Mouse (Mus musculus) kidney, adult 2 months (tissue): Measurements from ENCODE around the gene Ltbp1. TPM values are rescaled to one million over a fixed set of nuclear protein-coding genes. Genes with fewer than 3 reads are reported as not detected.

Source experiments
- DNase-seq: peaks from one replicate; pipeline ENCODE4 v3.0.0; 2021
- H3K27ac ChIP-seq: fragments of 200-500 bp; 2 replicates; pipeline ENCODE4 v1.5.1; 2012; ENCODE audit warnings: low read depth, low read length, control low read depth, inconsistent platforms; ENCODE audit not compliant: insufficient read depth
- H3K27me3 ChIP-seq: fragments of 200-500 bp; replicated peaks from 2 replicates; pipeline ENCODE4 v1.6.1; 2012; ENCODE audit warnings: mild to moderate bottlenecking, moderate library complexity, low read length, inconsistent platforms; ENCODE audit not compliant: control insufficient read depth, insufficient read depth
- H3K36me3 ChIP-seq: fragments of 200-500 bp; 2 replicates; pipeline ENCODE4 v1.6.1; 2012; ENCODE audit warnings: mild to moderate bottlenecking, moderate library complexity, low read length, inconsistent platforms; ENCODE audit not compliant: control insufficient read depth, insufficient read depth
- H3K4me1 ChIP-seq: fragments of 200-500 bp; 2 replicates; pipeline ENCODE4 v1.6.1; 2011; ENCODE audit warnings: low read length; ENCODE audit not compliant: control insufficient read depth, insufficient read depth
- H3K4me3 ChIP-seq: fragments of 200-500 bp; 2 replicates; pipeline ENCODE4 v1.5.1; 2011; ENCODE audit warnings: mild to moderate bottlenecking, low read depth, low read length, control low read depth; ENCODE audit not compliant: insufficient read depth
- CTCF ChIP-seq: fragments of 200-500 bp; conservative IDR thresholded peaks from 2 replicates; pipeline ENCODE4 v1.5.1; 2011; ENCODE audit warnings: low read depth, mild to moderate bottlenecking, control low read depth, low read length, moderate library complexity, mixed read lengths; ENCODE audit not compliant: insufficient read depth, insufficient read length
- POLR2A ChIP-seq: fragments of 200-500 bp; IDR thresholded peaks from one replicate; pipeline ENCODE4 v1.6.1; 2011; ENCODE audit warnings: low read depth, low read length, control low read depth
- WGBS: fragments of 180-500 bp; shearing (Covaris S2); methylation state at CpG from one replicate; pipeline ENCODE4 v1.1.7; 2018; 5-methylcytosine and 5-hydroxymethylcytosine counted together
- polyA plus RNA-seq: library from polyadenylated mRNA; depleted of rRNA; stranded (reverse); fragments of >200 nt; gene quantifications from 2 replicates; pipeline ENCODE4 v1.2.3, GENCODE M21; 2012

Ltbp1 gene
- polyA plus RNA-seq, 1 experiment = 10.2 TPM

DNA sequence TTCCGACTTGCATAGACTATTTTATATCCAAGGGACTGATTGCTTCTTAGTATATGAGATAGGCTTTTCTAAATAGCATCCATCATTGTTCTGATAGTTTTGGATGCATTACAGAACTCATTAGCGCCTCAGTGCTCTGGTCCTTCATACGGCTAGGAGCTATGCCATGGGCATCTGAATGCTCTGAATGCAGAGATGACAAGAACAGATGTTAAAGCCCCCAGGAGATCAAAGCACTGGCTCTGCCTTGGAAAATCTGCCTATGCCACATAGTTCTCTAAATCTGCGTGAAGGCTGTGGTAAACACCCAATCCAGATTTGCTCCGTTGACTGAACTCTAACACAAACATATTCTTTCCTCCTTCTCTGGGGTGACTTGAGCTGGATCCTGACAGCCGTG lies 30.2 kb upstream of the Ltbp1 start:
- Histone ChIP-seq H3K4me3 (no peak overlapping the region), H3K27me3 (no peaks in the 10 kb centered on the region), H3K4me1 (no peaks in the 10 kb centered on the region), H3K27ac (no peak overlapping the region), H3K36me3 (no peaks in the 10 kb centered on the region)
- WGBS = 73% methylated on average over 6 of the region's 6 CpGs
- no peak for TF ChIP-seq CTCF
- no peak for TF ChIP-seq POLR2A
- DNase-seq = no peak

DNA sequence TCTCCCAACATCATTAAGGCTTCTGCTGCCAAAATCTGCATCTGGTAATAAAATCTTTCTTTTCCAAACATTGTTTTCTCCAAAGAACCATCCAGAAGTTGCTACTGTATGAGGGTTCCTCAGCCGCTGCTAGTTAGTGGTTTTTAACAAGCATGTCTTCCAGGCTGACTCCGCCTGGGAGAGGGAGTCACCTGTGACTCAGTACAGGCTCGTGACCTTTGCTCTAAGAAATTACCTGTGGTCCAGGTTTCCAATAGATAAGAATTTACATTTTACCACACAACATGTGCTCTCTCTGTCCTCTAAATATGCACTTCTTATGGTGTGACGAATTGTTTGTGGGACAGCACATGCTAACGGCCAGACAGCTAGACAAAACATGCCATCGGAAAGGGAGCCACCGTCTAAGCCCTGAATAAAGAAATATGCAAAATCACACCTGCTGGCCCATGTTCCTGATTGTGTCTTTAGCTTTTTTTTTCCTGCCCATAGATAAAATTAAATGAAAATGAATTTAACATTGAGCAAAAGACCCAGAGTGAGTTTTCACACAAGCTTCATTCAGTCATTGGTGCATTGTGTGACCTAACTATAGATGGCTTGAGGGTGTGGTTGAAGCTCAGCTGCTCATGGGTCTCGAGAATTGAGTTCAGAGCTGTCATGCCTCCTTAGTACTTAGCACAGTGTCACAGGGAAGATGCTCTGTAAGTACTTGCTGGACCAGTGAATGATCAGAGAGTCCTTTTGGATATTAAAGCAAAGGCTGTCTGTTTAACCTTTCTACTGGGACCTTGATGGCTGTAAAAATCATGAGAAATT lies 29.0 kb upstream of the Ltbp1 start:
- Histone ChIP-seq H3K36me3 (no peaks in the 10 kb centered on the region), H3K4me3 (no peak overlapping the region), H3K4me1 (no peaks in the 10 kb centered on the region), H3K27ac (no peak overlapping the region), H3K27me3 (no peaks in the 10 kb centered on the region)
- WGBS = 79% methylated on average over 8 of the region's 8 CpGs
- TF ChIP-seq POLR2A (no peak), CTCF (no peak)
- DNase-seq = no peak

- H3K27me3 ChIP-seq = no peaks in the 10 kb centered on the region
- H3K4me1 ChIP-seq = no peaks in the 10 kb centered on the region
- no peak overlapping the region for H3K27ac ChIP-seq
- TF ChIP-seq CTCF = no peak
- no peak for DNase-seq
- no peaks in the 10 kb centered on the region for H3K36me3 ChIP-seq
- 45% methylated on average over 8 of the region's 8 CpGs for WGBS
- H3K4me3 ChIP-seq = no peak overlapping the region
Measured at GRCm38 (mm10) chr17:74979767-74980166, 25.6 kb upstream of the Ltbp1 start.

DNA sequence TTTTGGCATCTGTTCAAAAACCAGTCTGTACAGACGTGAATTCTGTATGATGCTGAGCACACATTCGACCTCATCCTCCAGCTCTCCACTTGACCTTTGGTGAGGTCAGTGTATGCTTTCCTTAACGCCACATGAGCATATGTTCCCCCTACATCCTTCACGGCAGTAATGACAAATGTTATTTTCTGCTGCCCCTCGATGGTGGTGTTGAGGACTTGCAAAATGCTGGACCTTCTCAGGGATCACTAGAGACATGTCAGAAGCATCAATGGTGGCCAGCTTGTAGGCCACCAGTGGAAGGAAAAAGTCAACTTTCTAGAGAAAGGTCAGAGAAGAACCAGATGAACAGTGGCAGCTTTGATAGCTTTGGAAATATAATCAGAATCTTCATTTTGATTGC lies 23.7 kb upstream of the Ltbp1 start:
- Histone ChIP-seq H3K27ac (no peak overlapping the region), H3K36me3 (no peaks in the 10 kb centered on the region), H3K4me1 (no peaks in the 10 kb centered on the region), H3K27me3 (no peaks in the 10 kb centered on the region), H3K4me3 (no peak overlapping the region)
- TF ChIP-seq POLR2A (no peak), CTCF (no peak)
- DNase-seq = no peak
- 77% methylated on average over 5 of the region's 5 CpGs for WGBS

DNA sequence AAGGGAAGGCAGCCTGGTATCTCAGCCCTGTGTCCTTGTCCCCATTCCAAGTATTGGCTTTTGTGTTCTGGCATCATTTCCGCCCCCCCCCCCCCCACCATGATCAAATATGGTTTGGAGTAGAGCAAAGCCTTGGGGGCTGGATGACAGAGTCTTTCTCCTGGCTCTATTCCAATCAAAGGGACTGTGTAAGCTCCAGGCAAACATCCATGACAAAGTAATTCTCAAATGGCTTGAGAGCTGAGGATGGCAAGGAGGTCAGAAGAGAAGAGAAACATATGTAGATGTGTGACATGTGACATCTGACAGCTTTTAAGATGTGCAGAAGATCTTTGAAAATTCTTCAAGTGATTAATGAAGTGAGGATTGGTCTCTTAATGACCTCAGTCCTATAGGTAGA lies 22.5 kb upstream of the Ltbp1 start:
- no peak overlapping the region for H3K27ac ChIP-seq
- H3K4me3 ChIP-seq = no peak overlapping the region
- no peaks in the 10 kb centered on the region for H3K27me3 ChIP-seq
- no peaks in the 10 kb centered on the region for H3K4me1 ChIP-seq
- TF ChIP-seq POLR2A (no peak), CTCF (no peak)
- no peak for DNase-seq
- 64% methylated on average over 1 of the region's 1 CpGs for WGBS
- H3K36me3 ChIP-seq = no peaks in the 10 kb centered on the region

DNA sequence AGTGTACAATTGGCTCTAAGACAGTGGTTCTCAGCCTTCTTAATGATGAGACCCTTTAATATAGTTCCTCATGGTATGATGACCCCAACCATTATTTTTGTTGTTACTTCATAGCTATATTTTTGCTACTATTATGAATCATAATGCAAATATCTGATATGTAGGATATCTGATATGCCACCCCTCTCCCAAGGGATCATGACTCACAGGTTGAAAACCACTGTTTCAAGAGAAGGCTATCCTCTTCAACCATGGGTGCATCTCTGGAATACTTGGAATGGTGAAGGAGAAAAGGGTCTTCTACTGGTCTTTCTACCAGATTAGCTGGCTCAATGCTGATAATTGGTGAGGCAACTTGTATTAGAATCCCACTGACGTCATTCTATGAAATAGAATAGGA lies 21.3 kb upstream of the Ltbp1 start:
- DNase-seq = no peak
- Histone ChIP-seq H3K4me3 (no peak overlapping the region), H3K27me3 (no peaks in the 10 kb centered on the region), H3K36me3 (no peaks in the 10 kb centered on the region), H3K4me1 (no peaks in the 10 kb centered on the region), H3K27ac (no peak overlapping the region)
- 80% methylated on average over 1 of the region's 1 CpGs for WGBS
- TF ChIP-seq CTCF = no peak

GRCm38 (mm10) chr17:74984681-74985080 lies 20.7 kb upstream of the Ltbp1 start:
- TF ChIP-seq CTCF (no peak), POLR2A (no peak)
- no peaks in the 10 kb centered on the region for H3K36me3 ChIP-seq
- no peak overlapping the region for H3K4me3 ChIP-seq
- DNase-seq = no peak
- no peak overlapping the region for H3K27ac ChIP-seq
- H3K27me3 ChIP-seq = no peaks in the 10 kb centered on the region
- H3K4me1 ChIP-seq = no peaks in the 10 kb centered on the region
